Mouse (Mus musculus) hindbrain, embryonic 14.5 days (tissue): ENCODE measurements at regions not wholly inside any gene's neighbourhood (a gene's known extent, or its start where the extent isn't known, plus 50 kb on each side); places are given as distances from the start of the nearest gene placed in this dataset.

Experiments used
- ATAC-seq: fragments of 200-750 bp; cut with Nextera tagmentation; 2 replicates; pipeline ENCODE4 v1.8.0; 2017; ENCODE audit warnings: moderate number of reproducible peaks, mild to moderate bottlenecking, moderate TSS enrichment, moderate library complexity; ENCODE audit not compliant: low FRiP score
- DNase-seq: peaks from one replicate; pipeline ENCODE4 v3.0.0-alpha.2; 2015; ENCODE audit warnings: low spot score
- H3K27ac ChIP-seq: fragments of 300-500 bp; sonication (generic); 2 replicates; pipeline ENCODE4 v1.5.1; 2014; ENCODE audit warnings: mild to moderate bottlenecking, moderate library complexity
- H3K27me3 ChIP-seq: fragments of 300-500 bp; sonication (generic); 2 replicates; pipeline ENCODE4 v1.6.1; 2014; ENCODE audit warnings: mild to moderate bottlenecking, low read length, mixed read lengths; ENCODE audit not compliant: control insufficient read depth, insufficient read depth
- H3K36me3 ChIP-seq: fragments of 300-500 bp; sonication (generic); replicated peaks from 2 replicates; pipeline ENCODE4 v1.6.1; 2014; ENCODE audit not compliant: control insufficient read depth, insufficient read depth
- H3K4me1 ChIP-seq: fragments of 300-500 bp; sonication (generic); replicated peaks from 2 replicates; pipeline ENCODE4 v1.6.1; 2014; ENCODE audit warnings: antibody characterized with exemption, low read length, mixed read lengths; ENCODE audit not compliant: control insufficient read depth, insufficient read depth
- H3K4me2 ChIP-seq: fragments of 300-500 bp; sonication (generic); replicated peaks from 2 replicates; pipeline ENCODE4 v1.6.1; 2014; ENCODE audit warnings: mild to moderate bottlenecking, moderate library complexity
- H3K4me3 ChIP-seq: fragments of 300-500 bp; sonication (generic); replicated peaks from 2 replicates; pipeline ENCODE4 v1.5.1; 2014; ENCODE audit warnings: mild to moderate bottlenecking, low read length
- H3K9ac ChIP-seq: fragments of 300-500 bp; sonication (generic); 2 replicates; pipeline ENCODE4 v1.6.1; 2014
- H3K9me3 ChIP-seq: fragments of 300-500 bp; sonication (generic); 2 replicates; pipeline ENCODE4 v1.6.1; 2016; ENCODE audit warnings: low read length; ENCODE audit not compliant: control insufficient read depth
- WGBS: fragments of 180-500 bp; shearing (Covaris S2); extraction: QIAGEN DNeasy Blood & Tissue Kit; methylation state at CpG from one replicate; pipeline ENCODE4 v1.1.7; 2014; 5-methylcytosine and 5-hydroxymethylcytosine counted together

- Histone ChIP-seq H3K9ac (no peak overlapping the region), H3K27me3 (no peaks in the 10 kb centered on the region), H3K4me2 (no peak overlapping the region), H3K4me3 (no peak overlapping the region), H3K36me3 (no peaks in the 10 kb centered on the region), H3K9me3 (no peaks in the 10 kb centered on the region), H3K27ac (no peak overlapping the region), H3K4me1 (no peaks in the 10 kb centered on the region)
- ATAC-seq (no peak), DNase-seq (no peak)
- 52% methylated on average over 3 of the region's 3 CpGs for WGBS
Observed at GRCm38 (mm10) chr12:15643669-15644068, 173.1 kb downstream of the Trib2 start.

- H3K36me3 ChIP-seq, result no peaks in the 10 kb centered on the region
- no peak overlapping the region for H3K4me2 ChIP-seq
- H3K4me3 ChIP-seq, result no peak overlapping the region
- H3K9ac ChIP-seq, result no peak overlapping the region
- no peak overlapping the region for H3K27ac ChIP-seq
- ATAC-seq, result no peak
- H3K9me3 ChIP-seq, result no peaks in the 10 kb centered on the region
- no peak for DNase-seq
- H3K4me1 ChIP-seq, result no peaks in the 10 kb centered on the region
- H3K27me3 ChIP-seq, result no peaks in the 10 kb centered on the region
- WGBS, result 80% methylated on average over 5 of the region's 5 CpGs
Observed at GRCm38 (mm10) chr12:15640320-15640719, 176.4 kb downstream of the Trib2 start.

GRCm38 (mm10) chr12:15629971-15630370, 186.8 kb downstream of the Trib2 start:
- Histone ChIP-seq H3K27me3 (no peaks in the 10 kb centered on the region), H3K4me2 (no peak overlapping the region), H3K9ac (no peak overlapping the region), H3K4me3 (no peak overlapping the region), H3K36me3 (no peaks in the 10 kb centered on the region), H3K4me1 (no peaks in the 10 kb centered on the region), H3K27ac (no peak overlapping the region), H3K9me3 (no peaks in the 10 kb centered on the region)
- DNase-seq, result no peak
- ATAC-seq, result no peak
- WGBS, result 81% methylated on average over 3 of the region's 3 CpGs

- Histone ChIP-seq H3K9ac (no peak overlapping the region), H3K4me2 (no peak overlapping the region), H3K36me3 (no peaks in the 10 kb centered on the region), H3K27ac (no peak overlapping the region), H3K4me1 (no peaks in the 10 kb centered on the region), H3K9me3 (no peaks in the 10 kb centered on the region), H3K27me3 (no peaks in the 10 kb centered on the region), H3K4me3 (no peak overlapping the region)
- 93% methylated on average over 2 of the region's 2 CpGs for WGBS
- no peak for ATAC-seq
- no peak for DNase-seq
Observed at GRCm38 (mm10) chr12:15619521-15619920, 197.2 kb downstream of the Trib2 start.

- Histone ChIP-seq H3K9ac (no peak overlapping the region), H3K9me3 (no peaks in the 10 kb centered on the region), H3K4me1 (no peaks in the 10 kb centered on the region), H3K36me3 (no peaks in the 10 kb centered on the region), H3K4me3 (no peak overlapping the region), H3K27me3 (no peaks in the 10 kb centered on the region), H3K4me2 (no peak overlapping the region), H3K27ac (no peak overlapping the region)
- no peak for ATAC-seq
- 63% methylated on average over 1 of the region's 1 CpGs for WGBS
- no peak for DNase-seq
Observed at GRCm38 (mm10) chr12:15617312-15617711, 199.4 kb downstream of the Trib2 start.

- Histone ChIP-seq H3K4me3 (no peak overlapping the region), H3K27me3 (no peaks in the 10 kb centered on the region), H3K4me2 (no peak overlapping the region), H3K9ac (no peak overlapping the region), H3K27ac (no peak overlapping the region), H3K4me1 (no peaks in the 10 kb centered on the region), H3K9me3 (no peaks in the 10 kb centered on the region), H3K36me3 (no peaks in the 10 kb centered on the region)
- no peak for ATAC-seq
- 83% methylated on average over 5 of the region's 5 CpGs for WGBS
- DNase-seq, result no peak
Observed at GRCm38 (mm10) chr12:15611847-15612580, 204.7 kb downstream of the Trib2 start.

- Histone ChIP-seq H3K9ac (no peak overlapping the region), H3K4me2 (no peak overlapping the region)
Observed at GRCm38 (mm10) chr12:15607091-15607490, 209.6 kb downstream of the Trib2 start.

GRCm38 (mm10) chr12:15606095-15606494, 210.6 kb downstream of the Trib2 start:
- peak; percentile 60 for DNase-seq

More at GRCm38 (mm10) chr12:15607091-15607490, 209.6 kb downstream of the Trib2 start:
- 93% methylated on average over 1 of the region's 1 CpGs for WGBS
- H3K27me3 ChIP-seq, result no peaks in the 10 kb centered on the region
- ATAC-seq, result no peak
- no peak overlapping the region for H3K27ac ChIP-seq
- DNase-seq, result no peak
- no peaks in the 10 kb centered on the region for H3K9me3 ChIP-seq
- H3K4me3 ChIP-seq, result no peak overlapping the region
- no peaks in the 10 kb centered on the region for H3K36me3 ChIP-seq
- H3K4me1 ChIP-seq, result peaks cover 11% of the 10 kb centered on the region

GRCm38 (mm10) chr12:15604630-15605029, 212.1 kb downstream of the Trib2 start:
- 91% methylated on average over 1 of the region's 1 CpGs for WGBS
- no peak overlapping the region for H3K9ac ChIP-seq
- H3K4me3 ChIP-seq, result no peak overlapping the region
- no peak overlapping the region for H3K4me2 ChIP-seq
- no peak overlapping the region for H3K27ac ChIP-seq
- no peaks in the 10 kb centered on the region for H3K36me3 ChIP-seq
- DNase-seq (no peak), ATAC-seq (no peak)
- no peaks in the 10 kb centered on the region for H3K27me3 ChIP-seq
- H3K4me1 ChIP-seq, result peaks cover 11% of the 10 kb centered on the region
- H3K9me3 ChIP-seq, result no peaks in the 10 kb centered on the region

More at GRCm38 (mm10) chr12:15606095-15606494, 210.6 kb downstream of the Trib2 start:
- Histone ChIP-seq H3K4me2 (no peak overlapping the region), H3K4me1 (peaks cover 11% of the 10 kb centered on the region), H3K27ac (no peak overlapping the region), H3K9ac (no peak overlapping the region), H3K27me3 (no peaks in the 10 kb centered on the region), H3K36me3 (no peaks in the 10 kb centered on the region), H3K4me3 (no peak overlapping the region), H3K9me3 (no peaks in the 10 kb centered on the region)
- WGBS, result 60% methylated on average over 4 of the region's 4 CpGs
- no peak for ATAC-seq

- Histone ChIP-seq H3K9me3 (no peaks in the 10 kb centered on the region), H3K27ac (no peak overlapping the region), H3K9ac (no peak overlapping the region), H3K36me3 (no peaks in the 10 kb centered on the region), H3K4me2 (no peak overlapping the region), H3K27me3 (no peaks in the 10 kb centered on the region), H3K4me1 (peaks cover 11% of the 10 kb centered on the region), H3K4me3 (no peak overlapping the region)
- ATAC-seq, result no peak
- DNase-seq, result no peak
- 61% methylated on average over 5 of the region's 5 CpGs for WGBS
Observed at GRCm38 (mm10) chr12:15603885-15604284, 212.8 kb downstream of the Trib2 start.
